Mouse (Mus musculus) lung, adult 18-20 months (tissue): ENCODE measurements at regions not wholly inside any gene's neighbourhood (a gene's known extent, or its start where the extent isn't known, plus 50 kb on each side); places are given as distances from the start of the nearest gene placed in this dataset.

Source experiments
- DNase-seq, 2 experiments: peaks; one replicate each; pipeline ENCODE4 v3.0.0; 2022; ENCODE audit warnings: mixed read lengths in 2 of 2

- DNase-seq = no peak
Measured at GRCm38 (mm10) chr11:64369516-64369915, 65.6 kb upstream of the Hs3st3a1 start.

- no peak for DNase-seq
Measured at GRCm38 (mm10) chr11:64335456-64335855, 99.7 kb upstream of the Hs3st3a1 start.

- DNase-seq = no peak
Measured at GRCm38 (mm10) chr11:64332406-64332805, 102.7 kb upstream of the Hs3st3a1 start.

GRCm38 (mm10) chr11:64331811-64332210 is 103.3 kb upstream of the Hs3st3a1 start:
- DNase-seq = no peak

- DNase-seq = no peak
Measured at GRCm38 (mm10) chr11:64329129-64329528, 106.0 kb upstream of the Hs3st3a1 start.

GRCm38 (mm10) chr11:64327771-64328170 is 107.4 kb upstream of the Hs3st3a1 start:
- no peak for DNase-seq

GRCm38 (mm10) chr11:64326646-64327045 is 108.5 kb upstream of the Hs3st3a1 start:
- no peak for DNase-seq

GRCm38 (mm10) chr11:64321900-64322425 is 113.2 kb upstream of the Hs3st3a1 start:
- DNase-seq = no peak

- DNase-seq = no peak
Measured at GRCm38 (mm10) chr11:64317458-64317857, 117.7 kb upstream of the Hs3st3a1 start.

GRCm38 (mm10) chr11:64314997-64315396 is 120.1 kb upstream of the Hs3st3a1 start:
- DNase-seq = no peak

GRCm38 (mm10) chr11:64313241-64313640 is 121.9 kb upstream of the Hs3st3a1 start:
- DNase-seq = no peak

- DNase-seq = peak; percentile 8 to 20
Measured at GRCm38 (mm10) chr11:64309881-64310280, 125.3 kb upstream of the Hs3st3a1 start.

GRCm38 (mm10) chr11:64297825-64298224 is 137.3 kb upstream of the Hs3st3a1 start:
- no peak for DNase-seq

- no peak for DNase-seq
Measured at GRCm38 (mm10) chr11:64288236-64288635, 146.9 kb upstream of the Hs3st3a1 start.

- no peak for DNase-seq
Measured at GRCm38 (mm10) chr11:64287499-64287898, 147.6 kb upstream of the Hs3st3a1 start.

- DNase-seq = no peak
Measured at GRCm38 (mm10) chr11:64281781-64282180, 153.4 kb upstream of the Hs3st3a1 start.

GRCm38 (mm10) chr11:64278259-64279003 is 156.7 kb upstream of the Hs3st3a1 start:
- no peak for DNase-seq

GRCm38 (mm10) chr11:64273726-64274125 is 161.4 kb upstream of the Hs3st3a1 start:
- DNase-seq = no peak

- peak in 1 of 2 experiments; percentile 11 for DNase-seq
Measured at GRCm38 (mm10) chr11:64273214-64273613, 161.9 kb upstream of the Hs3st3a1 start.

GRCm38 (mm10) chr11:64268121-64268520 is 167.0 kb upstream of the Hs3st3a1 start:
- DNase-seq = no peak

- DNase-seq = no peak
Measured at GRCm38 (mm10) chr11:64267547-64267946, 167.6 kb upstream of the Hs3st3a1 start.

GRCm38 (mm10) chr11:64253517-64254385 is 174.5 kb upstream of the Cox10 start:
- no peak for DNase-seq

- DNase-seq = no peak
Measured at GRCm38 (mm10) chr11:64236873-64237272, 157.6 kb upstream of the Cox10 start.

- no peak for DNase-seq
Measured at GRCm38 (mm10) chr11:64230071-64230470, 150.8 kb upstream of the Cox10 start.
